Mouse (Mus musculus): ENCODE data around the gene Fam160a1. TPM values are rescaled to one million over a fixed set of nuclear protein-coding genes. Genes with fewer than 3 reads are reported as not detected.

The Fam160a1 gene
- total and polyA plus RNA-seq, 2 experiments from 2014 or later: 0.45 to 1.2 TPM

- H3K4me1 ChIP-seq (ENCODE audit: insufficient read depth, low read length): no peaks in the 10 kb centered on the region
- no peaks in the 10 kb centered on the region for H3K36me3 ChIP-seq (ENCODE audit: insufficient read depth, low read length)
- H3K9ac ChIP-seq (replicated peaks; ENCODE audit: low read length): no peak overlapping the region
- WGBS: 64% methylated on average over 4 of the region's 4 CpGs
- TF ChIP-seq CTCF (IDR thresholded peaks at IDR 0.05; ENCODE audit: low read depth): no peak
- H3K27ac ChIP-seq: no peak overlapping the region
- H3K9me3 ChIP-seq (ENCODE audit: low read length): no peaks in the 10 kb centered on the region
- H3K4me3 ChIP-seq (ENCODE audit: low read length): no peak overlapping the region
- no peak overlapping the region for H3K4me2 ChIP-seq (ENCODE audit: low read depth, low read length)
- no peaks in the 10 kb centered on the region for H3K27me3 ChIP-seq (ENCODE audit: insufficient read depth, low read length)
- no peak for DNase-seq (ENCODE audit: low spot score)
- ATAC-seq: no peak
Measured at GRCm38 (mm10) chr3:85691134-85691533, 126.0 kb downstream of the Fam160a1 start.

- Histone ChIP-seq H3K9ac (replicated peaks; ENCODE audit: low read length) (no peak overlapping the region), H3K36me3 (ENCODE audit: insufficient read depth, low read length) (no peaks in the 10 kb centered on the region), H3K4me1 (ENCODE audit: insufficient read depth, low read length) (no peaks in the 10 kb centered on the region), H3K4me3 (ENCODE audit: low read length) (no peak overlapping the region), H3K27me3 (ENCODE audit: insufficient read depth, low read length) (no peaks in the 10 kb centered on the region), H3K27ac (no peak overlapping the region), H3K4me2 (ENCODE audit: low read depth, low read length) (no peak overlapping the region), H3K9me3 (ENCODE audit: low read length) (no peaks in the 10 kb centered on the region)
- TF ChIP-seq CTCF (IDR thresholded peaks at IDR 0.05; ENCODE audit: low read depth): no peak
- no peak for ATAC-seq
- WGBS: 94% methylated on average over 14 of the region's 14 CpGs
- DNase-seq (ENCODE audit: low spot score): no peak
Measured at GRCm38 (mm10) chr3:85688341-85688740, 128.8 kb downstream of the Fam160a1 start.

GRCm38 (mm10) chr3:85685271-85685670, 131.8 kb downstream of the Fam160a1 start:
- Histone ChIP-seq H3K36me3 (ENCODE audit: insufficient read depth, low read length) (no peaks in the 10 kb centered on the region), H3K4me3 (ENCODE audit: low read length) (no peak overlapping the region), H3K9ac (replicated peaks; ENCODE audit: low read length) (no peak overlapping the region), H3K27me3 (ENCODE audit: insufficient read depth, low read length) (no peaks in the 10 kb centered on the region), H3K9me3 (ENCODE audit: low read length) (no peaks in the 10 kb centered on the region), H3K4me1 (ENCODE audit: insufficient read depth, low read length) (no peaks in the 10 kb centered on the region), H3K27ac (no peak overlapping the region), H3K4me2 (ENCODE audit: low read depth, low read length) (no peak overlapping the region)
- ATAC-seq: no peak
- DNase-seq (ENCODE audit: low spot score): no peak
- TF ChIP-seq CTCF (IDR thresholded peaks at IDR 0.05; ENCODE audit: low read depth): no peak
- WGBS: 83% methylated on average over 8 of the region's 8 CpGs

GRCm38 (mm10) chr3:85683618-85684017, 133.5 kb downstream of the Fam160a1 start:
- WGBS: 87% methylated on average over 5 of the region's 5 CpGs
- no peaks in the 10 kb centered on the region for H3K9me3 ChIP-seq (ENCODE audit: low read length)
- ATAC-seq (no peak), DNase-seq (ENCODE audit: low spot score) (no peak)
- no peak overlapping the region for H3K4me2 ChIP-seq (ENCODE audit: low read depth, low read length)
- no peaks in the 10 kb centered on the region for H3K36me3 ChIP-seq (ENCODE audit: insufficient read depth, low read length)
- no peak for TF ChIP-seq CTCF (IDR thresholded peaks at IDR 0.05; ENCODE audit: low read depth)
- H3K27me3 ChIP-seq (ENCODE audit: insufficient read depth, low read length): no peaks in the 10 kb centered on the region
- no peaks in the 10 kb centered on the region for H3K4me1 ChIP-seq (ENCODE audit: insufficient read depth, low read length)
- H3K27ac ChIP-seq: no peak overlapping the region
- H3K4me3 ChIP-seq (ENCODE audit: low read length): no peak overlapping the region
- H3K9ac ChIP-seq (replicated peaks; ENCODE audit: low read length): no peak overlapping the region

GRCm38 (mm10) chr3:85681136-85681535, 136.0 kb downstream of the Fam160a1 start:
- WGBS: 66% methylated on average over 7 of the region's 7 CpGs
- Histone ChIP-seq H3K4me2 (ENCODE audit: low read depth, low read length) (no peak overlapping the region), H3K9ac (replicated peaks; ENCODE audit: low read length) (no peak overlapping the region), H3K4me3 (ENCODE audit: low read length) (no peak overlapping the region), H3K36me3 (ENCODE audit: insufficient read depth, low read length) (no peaks in the 10 kb centered on the region), H3K4me1 (ENCODE audit: insufficient read depth, low read length) (no peaks in the 10 kb centered on the region), H3K9me3 (ENCODE audit: low read length) (no peaks in the 10 kb centered on the region), H3K27ac (no peak overlapping the region), H3K27me3 (ENCODE audit: insufficient read depth, low read length) (no peaks in the 10 kb centered on the region)
- DNase-seq (ENCODE audit: low spot score): peak; percentile 12
- no peak for ATAC-seq
- no peak for TF ChIP-seq CTCF (IDR thresholded peaks at IDR 0.05; ENCODE audit: low read depth)

GRCm38 (mm10) chr3:85679960-85680359, 137.1 kb downstream of the Fam160a1 start:
- Histone ChIP-seq H3K27ac (no peak overlapping the region), H3K36me3 (ENCODE audit: insufficient read depth, low read length) (no peaks in the 10 kb centered on the region), H3K9ac (replicated peaks; ENCODE audit: low read length) (no peak overlapping the region), H3K4me2 (ENCODE audit: low read depth, low read length) (no peak overlapping the region), H3K9me3 (ENCODE audit: low read length) (no peaks in the 10 kb centered on the region), H3K27me3 (ENCODE audit: insufficient read depth, low read length) (no peaks in the 10 kb centered on the region), H3K4me1 (ENCODE audit: insufficient read depth, low read length) (no peaks in the 10 kb centered on the region), H3K4me3 (ENCODE audit: low read length) (no peak overlapping the region)
- no peak for DNase-seq (ENCODE audit: low spot score)
- WGBS: 77% methylated on average over 5 of the region's 5 CpGs
- no peak for TF ChIP-seq CTCF (IDR thresholded peaks at IDR 0.05; ENCODE audit: low read depth)
- ATAC-seq: no peak

- Histone ChIP-seq H3K36me3 (ENCODE audit: insufficient read depth, low read length) (no peaks in the 10 kb centered on the region), H3K9me3 (ENCODE audit: low read length) (no peaks in the 10 kb centered on the region), H3K4me3 (ENCODE audit: low read length) (no peak overlapping the region), H3K4me2 (ENCODE audit: low read depth, low read length) (no peak overlapping the region), H3K4me1 (ENCODE audit: insufficient read depth, low read length) (no peaks in the 10 kb centered on the region), H3K27ac (no peak overlapping the region), H3K27me3 (ENCODE audit: insufficient read depth, low read length) (no peaks in the 10 kb centered on the region), H3K9ac (replicated peaks; ENCODE audit: low read length) (no peak overlapping the region)
- DNase-seq (ENCODE audit: low spot score): no peak
- WGBS: 87% methylated on average over 8 of the region's 8 CpGs
- ATAC-seq: no peak
- no peak for TF ChIP-seq CTCF (IDR thresholded peaks at IDR 0.05; ENCODE audit: low read depth)
Measured at GRCm38 (mm10) chr3:85679312-85679933, 137.7 kb downstream of the Fam160a1 start.
